Mouse (Mus musculus): ENCODE data around the gene Cyp2b10. TPM values are rescaled to one million over a fixed set of nuclear protein-coding genes. Genes with fewer than 3 reads are reported as not detected.

The Cyp2b10 gene
- 0.62 TPM for polyA plus RNA-seq (2014; fragmentation: Illumina TruSeq; extraction: RNeasy Lipid Tissue Mini Kit (QIAGEN cat#74804); ENCODE audit: low read depth, low replicate concordance)

GRCm38 (mm10) chr7:25897411-25897810, at the start of gene Cyp2b10:
TSS of gene Cyp2b10 (plus strand) at chr7:25897620.

Other genes with a start within 250 kb of the Cyp2b10 start
- gene Bckdha, start 238.6 kb upstream of the Cyp2b10 start, polyA plus RNA-seq (2014; fragmentation: Illumina TruSeq; extraction: RNeasy Lipid Tissue Mini Kit (QIAGEN cat#74804); ENCODE audit: low read depth, low replicate concordance): 101 TPM
- 43.5 TPM for gene Exosc5, start 238.5 kb upstream of the Cyp2b10 start, polyA plus RNA-seq (2014; fragmentation: Illumina TruSeq; extraction: RNeasy Lipid Tissue Mini Kit (QIAGEN cat#74804); ENCODE audit: low read depth, low replicate concordance)
- gene Tmem91, start 222.5 kb upstream of the Cyp2b10 start, polyA plus RNA-seq (2014; fragmentation: Illumina TruSeq; extraction: RNeasy Lipid Tissue Mini Kit (QIAGEN cat#74804); ENCODE audit: low read depth, low replicate concordance): 3.0 TPM
- gene B9d2, start 216.8 kb upstream of the Cyp2b10 start, polyA plus RNA-seq (2014; fragmentation: Illumina TruSeq; extraction: RNeasy Lipid Tissue Mini Kit (QIAGEN cat#74804); ENCODE audit: low read depth, low replicate concordance): 18.2 TPM
- gene Tgfb1, start 210.6 kb upstream of the Cyp2b10 start, polyA plus RNA-seq (2014; fragmentation: Illumina TruSeq; extraction: RNeasy Lipid Tissue Mini Kit (QIAGEN cat#74804); ENCODE audit: low read depth, low replicate concordance): 42.2 TPM
- gene Ccdc97, start 178.5 kb upstream of the Cyp2b10 start, polyA plus RNA-seq (2014; fragmentation: Illumina TruSeq; extraction: RNeasy Lipid Tissue Mini Kit (QIAGEN cat#74804); ENCODE audit: low read depth, low replicate concordance): 36.5 TPM
- 94.4 TPM for gene Hnrnpul1, start 142.9 kb upstream of the Cyp2b10 start, polyA plus RNA-seq (2014; fragmentation: Illumina TruSeq; extraction: RNeasy Lipid Tissue Mini Kit (QIAGEN cat#74804); ENCODE audit: low read depth, low replicate concordance)
- gene Axl, start 108.9 kb upstream of the Cyp2b10 start, polyA plus RNA-seq (2014; fragmentation: Illumina TruSeq; extraction: RNeasy Lipid Tissue Mini Kit (QIAGEN cat#74804); ENCODE audit: low read depth, low replicate concordance): 59.2 TPM
- 4.4 TPM for gene Cyp2s1, start 80.7 kb upstream of the Cyp2b10 start, polyA plus RNA-seq (2014; fragmentation: Illumina TruSeq; extraction: RNeasy Lipid Tissue Mini Kit (QIAGEN cat#74804); ENCODE audit: low read depth, low replicate concordance)
- gene Cyp2b13, start 163.9 kb downstream of the Cyp2b10 start, polyA plus RNA-seq (2014; fragmentation: Illumina TruSeq; extraction: RNeasy Lipid Tissue Mini Kit (QIAGEN cat#74804); ENCODE audit: low read depth, low replicate concordance): not detected